Mouse (Mus musculus): ENCODE data around the gene Rdx.

Gene Rdx

DNA sequence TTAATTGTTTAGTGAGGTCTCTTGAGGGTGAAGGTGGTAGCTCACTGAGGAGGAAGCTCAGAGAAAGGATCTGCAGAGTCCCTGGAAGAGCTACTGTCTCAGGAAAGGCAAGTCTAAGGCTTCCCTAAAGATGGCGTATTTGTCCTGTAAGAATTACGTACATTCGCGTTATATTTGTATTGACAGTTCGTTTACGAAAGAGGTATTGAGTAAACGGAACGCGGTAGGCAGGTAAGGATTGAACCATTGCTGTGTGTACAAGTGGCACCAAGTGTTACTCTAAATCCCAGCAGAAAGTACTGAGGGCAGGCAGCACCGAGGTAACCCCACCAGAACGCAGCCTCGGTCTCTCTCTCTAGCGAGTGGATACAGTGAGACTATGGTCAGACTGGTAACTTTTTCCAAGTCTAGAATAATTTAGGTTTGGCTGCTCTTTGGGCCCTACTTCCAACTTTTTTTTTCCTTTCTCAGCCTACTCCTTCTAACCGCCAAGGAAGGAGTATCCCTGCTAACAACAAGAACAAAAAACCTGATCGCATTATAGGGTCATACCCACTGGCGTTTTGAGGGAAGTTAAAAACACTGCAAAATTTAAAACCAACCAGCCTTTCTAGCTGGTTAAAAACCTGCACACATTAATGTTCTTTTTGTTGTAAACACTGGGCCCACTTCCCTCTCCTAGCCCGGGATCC lies at the start of gene Rdx:
Gene Rdx, plus strand, starts transcription at position 45 of the 692 bp plus-strand sequence.
- DNase-seq = peak; percentile 52

GRCm38 (mm10) chr9:52003501-52003900 lies 43.5 kb upstream of the Rdx start:
- no peak for DNase-seq

DNA sequence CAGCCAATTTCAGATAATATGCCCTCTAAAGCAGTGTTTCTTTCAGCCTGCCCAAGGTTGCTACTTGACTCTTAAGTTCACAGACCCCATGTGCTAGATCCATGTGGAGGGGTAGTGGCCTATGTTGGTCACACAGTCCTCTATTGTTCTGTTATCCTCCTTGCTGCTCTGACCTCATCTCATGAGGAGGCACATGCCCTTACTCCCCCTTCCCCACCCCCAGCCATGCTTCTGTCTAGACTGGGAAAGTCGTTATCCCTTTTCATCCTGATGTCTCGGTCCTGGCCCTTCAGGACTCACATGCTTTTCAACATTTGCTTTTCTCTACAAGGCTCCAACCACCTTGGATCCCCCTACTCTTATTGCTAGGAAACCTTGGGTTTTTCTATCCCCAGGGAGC lies 39.6 kb upstream of the Rdx start:
- no peak for DNase-seq

GRCm38 (mm10) chr9:52008511-52008910 lies 38.5 kb upstream of the Rdx start:
- no peak for DNase-seq

DNA sequence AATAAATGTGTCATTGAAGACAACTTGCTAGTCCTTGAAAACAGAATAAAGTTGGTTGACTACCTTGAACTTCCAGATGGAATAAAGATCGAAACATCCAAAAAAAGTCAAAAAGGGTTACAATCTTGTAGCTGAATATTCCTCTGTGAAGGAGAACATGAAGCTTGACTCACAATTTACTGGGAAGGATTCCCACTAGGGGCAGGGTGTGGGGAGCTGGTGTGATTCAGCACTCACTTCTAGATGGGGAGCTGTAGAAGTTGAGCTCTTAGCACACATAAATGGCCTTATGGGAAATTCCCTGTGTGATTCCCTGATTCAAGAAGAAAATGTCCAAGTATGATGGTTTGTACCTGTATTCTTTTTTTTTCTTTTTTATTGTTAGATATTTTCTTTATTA lies 34.7 kb upstream of the Rdx start:
- DNase-seq = no peak

DNA sequence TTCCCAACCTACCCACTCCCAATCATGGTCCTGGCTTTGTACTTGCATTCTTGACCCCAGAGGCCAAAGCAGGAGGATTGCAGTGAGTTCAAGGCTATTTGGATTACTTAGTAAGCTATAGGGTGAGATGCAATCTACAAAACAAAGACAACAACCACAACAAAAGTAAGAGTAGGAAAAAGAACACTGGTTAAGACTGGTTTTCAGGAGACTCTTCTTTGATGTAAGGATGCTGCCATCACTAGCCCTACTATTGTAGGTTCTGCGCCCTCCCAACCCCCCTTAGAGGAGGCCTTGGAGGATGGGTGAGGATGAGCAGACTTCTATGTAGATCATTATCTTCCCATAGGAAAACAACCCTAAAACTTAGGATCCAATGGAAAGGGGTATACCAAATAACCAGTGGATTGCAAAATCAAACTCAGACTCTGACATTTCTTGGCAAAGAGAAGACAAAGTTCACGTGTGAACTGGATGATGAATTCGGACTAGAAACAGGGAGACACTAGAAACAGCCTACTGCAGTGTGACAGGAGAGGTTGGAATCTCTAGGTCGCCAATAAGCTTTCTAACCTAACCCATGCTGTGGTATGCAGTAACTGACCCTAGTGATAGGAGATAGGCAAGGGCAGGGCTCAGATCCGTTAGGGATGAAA lies 34.1 kb upstream of the Rdx start:
- no peak for DNase-seq

DNA sequence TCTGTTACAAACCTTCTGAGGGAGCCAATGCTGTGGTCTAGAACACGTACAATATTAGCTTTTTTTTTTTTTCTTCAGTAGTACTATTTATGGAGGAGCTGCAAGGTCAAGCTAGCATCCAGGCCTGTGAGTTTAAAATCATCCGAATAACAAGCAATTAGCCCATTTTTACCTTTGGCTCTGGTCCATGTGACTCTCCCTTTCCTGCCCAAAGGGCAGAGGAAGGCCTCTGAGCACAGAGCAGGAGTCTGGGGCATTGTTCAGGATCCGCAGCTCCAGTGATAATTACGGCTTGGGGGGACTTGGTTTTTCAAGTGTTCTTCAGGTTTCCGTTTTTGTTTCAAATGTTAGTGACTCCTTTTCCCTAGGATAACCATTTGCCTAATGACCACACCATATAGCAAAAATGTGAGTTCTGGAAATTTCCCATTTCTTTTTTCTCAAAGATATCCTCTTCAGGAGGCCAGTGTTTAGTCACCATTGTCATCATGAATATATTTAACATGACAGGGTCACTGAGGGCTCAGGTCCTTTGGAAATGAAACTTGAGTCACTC lies 33.0 kb upstream of the Rdx start:
- DNase-seq = no peak

- no peak for DNase-seq
These were observed 29.9 kb upstream of the Rdx start for GRCm38 (mm10) chr9:52017091-52017490.

DNA sequence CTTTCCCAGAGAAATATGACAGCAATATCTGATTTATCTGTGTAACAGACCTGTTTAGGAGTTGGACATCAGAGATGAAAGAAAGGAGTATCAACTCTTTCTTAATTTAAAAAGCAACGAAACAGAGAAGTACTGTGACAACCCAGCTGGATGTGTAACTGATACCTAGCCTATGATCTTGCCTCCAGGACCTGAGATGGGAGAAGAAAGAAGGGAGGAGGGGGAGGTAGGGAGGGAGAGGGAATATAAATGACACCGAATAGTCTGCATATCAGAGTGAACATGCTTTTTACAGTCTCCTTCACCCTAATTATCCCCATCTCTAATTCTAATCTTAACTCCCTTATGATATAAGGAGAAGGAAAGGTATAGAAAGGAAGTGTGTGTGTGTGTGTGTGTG lies 29.1 kb upstream of the Rdx start:
- DNase-seq = no peak

DNA sequence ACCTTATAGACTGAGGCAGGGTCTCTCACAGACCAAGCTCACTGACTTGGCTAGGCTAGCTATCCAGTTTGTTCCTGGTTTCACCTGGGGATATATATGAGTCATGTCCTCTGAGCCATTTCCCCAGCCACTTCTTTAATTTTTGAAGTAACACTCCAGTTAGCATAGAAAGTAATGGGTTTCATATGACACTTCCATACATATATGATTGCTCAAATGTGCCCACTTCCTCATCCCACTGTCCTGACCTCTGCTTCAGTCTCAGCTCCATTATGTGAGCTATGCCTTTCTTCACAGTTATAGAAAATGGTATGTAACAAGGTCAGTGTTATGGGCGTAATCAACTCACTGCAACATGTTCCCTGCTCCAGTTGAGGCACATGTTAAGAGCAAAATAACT lies 28.5 kb upstream of the Rdx start:
- no peak for DNase-seq

DNA sequence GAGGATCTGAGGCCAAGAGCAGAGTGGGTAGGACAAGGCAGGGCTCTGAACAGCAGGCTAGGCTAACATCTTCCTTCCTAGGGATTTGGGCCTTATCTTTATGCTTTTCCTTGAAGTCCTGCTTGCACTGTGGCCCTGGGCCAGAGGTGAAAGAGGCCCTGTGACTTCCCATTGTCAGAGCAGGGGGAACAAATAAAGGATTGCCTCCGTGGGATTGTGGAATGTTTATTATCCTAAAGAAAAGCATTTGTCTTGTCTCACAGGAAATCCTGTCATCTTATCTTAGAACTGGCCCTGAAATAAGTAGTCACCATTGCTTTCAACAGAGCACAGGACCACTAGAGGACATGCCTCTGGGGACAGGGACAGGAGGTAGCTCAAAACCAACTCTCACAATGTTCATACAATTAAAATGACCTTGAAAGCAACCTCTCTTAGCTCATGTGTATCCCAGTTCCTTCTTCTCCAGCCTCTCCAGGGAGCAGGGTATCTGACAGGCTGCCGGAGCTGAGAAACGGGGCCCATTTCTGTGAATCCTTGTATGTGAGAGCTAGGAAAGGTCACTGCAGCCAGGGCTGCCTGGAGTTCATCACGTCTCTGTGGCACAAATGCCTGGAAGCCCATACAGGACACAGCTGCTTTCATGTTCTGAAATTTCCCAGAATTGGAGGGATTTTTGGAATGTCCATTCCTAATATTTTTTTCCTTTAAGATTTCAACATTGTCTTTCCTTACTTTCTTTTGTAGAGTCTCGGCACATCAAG lies 19.5 kb upstream of the Rdx start:
- DNase-seq = peak; percentile 30

DNA sequence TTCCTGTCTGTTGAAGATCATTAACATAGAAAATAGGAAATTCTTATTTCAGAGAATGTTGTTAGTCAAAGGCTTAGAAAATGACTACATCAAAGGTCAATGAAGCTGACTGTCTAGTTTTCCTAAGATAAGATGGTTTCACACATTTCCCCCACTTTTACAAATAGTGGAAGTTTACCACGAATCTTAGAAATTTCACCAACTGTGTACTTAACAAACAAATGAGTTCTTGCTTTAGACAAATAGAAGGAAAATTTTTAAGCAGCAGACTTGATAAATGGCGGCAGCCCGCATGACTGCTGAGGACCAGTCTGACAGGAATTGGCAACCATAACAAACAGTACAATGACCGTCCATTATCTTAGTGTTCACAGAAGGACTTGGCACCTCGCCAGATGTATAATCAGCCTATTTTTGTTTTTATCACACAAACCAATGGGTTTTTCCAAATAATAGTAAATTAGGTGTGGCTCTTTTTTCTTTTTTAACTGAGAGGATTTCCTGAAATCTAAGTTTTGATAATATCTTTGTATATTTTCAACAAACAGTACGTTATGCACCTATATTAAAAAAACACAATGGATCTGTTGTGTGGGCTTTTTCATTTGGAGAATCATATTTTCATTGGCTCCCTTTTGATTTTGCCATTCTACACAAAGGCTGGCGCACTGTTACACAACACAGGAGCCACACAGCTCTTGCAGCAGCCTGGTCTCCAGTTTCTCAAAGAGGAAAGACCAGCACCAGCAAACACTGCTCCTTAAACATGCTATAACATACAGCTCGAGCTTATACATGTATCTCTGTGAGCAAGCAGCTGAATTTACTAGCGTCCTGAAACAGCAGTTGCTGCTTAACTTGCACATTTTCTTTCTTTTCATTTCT lies 18.2 kb upstream of the Rdx start:
- DNase-seq = peak; percentile 38

GRCm38 (mm10) chr9:52031501-52031900 lies 15.5 kb upstream of the Rdx start:
- no peak for DNase-seq

- no peak for DNase-seq
These were observed 9.5 kb upstream of the Rdx start for GRCm38 (mm10) chr9:52037493-52037892.

- DNase-seq = no peak
These were observed 5.3 kb upstream of the Rdx start for GRCm38 (mm10) chr9:52041657-52042056.

DNA sequence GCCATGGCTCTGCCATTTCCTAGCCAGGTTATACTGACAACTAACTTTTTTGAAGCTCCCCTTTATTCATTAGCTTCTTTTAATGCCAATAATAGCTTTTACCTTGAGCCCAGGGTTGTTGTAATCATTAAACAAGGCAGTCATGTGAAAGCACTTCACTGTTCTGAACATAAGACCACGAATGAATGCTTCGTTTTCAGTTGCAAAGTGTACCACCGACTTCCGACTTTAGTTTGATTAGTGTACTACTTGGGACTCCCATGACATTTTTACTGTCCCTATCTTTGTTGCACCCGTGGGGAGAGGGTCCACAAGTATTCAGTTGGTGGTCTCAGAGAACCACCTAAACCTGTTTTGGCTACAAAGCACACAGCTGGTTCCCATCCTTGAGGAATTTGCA lies 287 bp upstream of the Rdx start:
- no peak for DNase-seq

DNA sequence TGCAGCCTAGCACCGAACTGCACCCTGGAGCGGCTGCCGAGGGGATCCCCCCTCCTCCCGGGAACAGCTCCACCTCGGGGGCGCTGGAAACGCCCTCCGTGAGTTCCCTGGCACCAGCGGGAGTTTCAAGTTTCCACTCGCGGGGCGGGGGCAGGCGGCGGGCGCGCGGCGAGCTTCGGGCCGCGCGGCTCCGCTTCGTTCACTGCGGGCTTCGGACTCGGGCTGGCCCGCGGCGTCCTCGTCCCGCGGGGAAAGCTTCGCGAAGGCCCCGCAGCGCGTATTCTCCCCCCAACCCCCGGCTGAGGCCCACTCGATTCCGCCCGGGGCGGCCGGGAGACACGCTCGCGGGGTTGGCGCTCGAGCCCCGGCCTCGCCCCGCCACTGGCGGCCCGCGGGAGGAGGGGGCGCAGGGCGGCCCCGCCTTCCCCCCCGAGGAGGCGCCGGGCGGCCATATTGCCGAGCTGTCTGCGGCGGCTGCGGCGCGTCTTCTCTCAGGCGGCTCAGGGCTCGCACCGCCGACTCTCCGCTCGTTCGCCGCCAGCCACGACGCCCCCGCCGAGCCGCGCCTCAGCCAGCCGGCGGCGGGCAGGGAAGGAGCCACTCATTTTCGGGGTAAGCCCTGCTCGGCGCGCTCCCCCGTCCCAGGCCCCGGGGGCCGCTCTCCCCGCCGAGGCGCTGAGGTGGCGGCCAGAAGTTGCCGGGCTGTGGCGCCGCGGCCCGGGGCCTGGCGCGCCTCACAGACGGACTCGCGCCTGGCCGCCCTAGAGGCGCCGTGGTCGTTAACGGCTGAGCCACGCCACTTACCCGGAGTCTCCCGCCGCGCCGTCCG lies 1.1 kb downstream of the Rdx start:
- peak; percentile 92 for DNase-seq

DNA sequence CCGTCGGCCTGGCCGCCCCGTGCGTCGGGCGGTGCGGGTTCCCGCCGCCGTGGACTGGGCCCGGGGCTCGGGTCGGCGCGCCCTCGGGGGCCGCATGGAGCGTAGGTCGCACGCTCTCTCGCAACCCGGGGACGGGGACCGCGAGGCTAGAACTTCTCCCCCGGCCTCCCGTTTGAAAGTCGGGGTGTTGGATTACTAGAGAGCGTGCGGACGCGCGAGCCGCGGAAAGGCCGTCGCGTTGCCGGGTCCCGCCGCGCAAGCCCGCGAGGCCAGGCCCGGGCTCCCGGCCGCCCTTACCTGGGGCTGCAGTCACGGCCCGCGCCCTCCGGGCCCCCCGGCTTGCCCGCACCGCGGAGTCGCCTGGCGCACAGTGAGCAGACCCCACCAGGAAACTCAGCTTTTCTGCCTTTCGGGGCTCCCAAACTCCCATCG lies 1.7 kb downstream of the Rdx start:
- peak; percentile 71 for DNase-seq

GRCm38 (mm10) chr9:52049605-52050004 lies 2.6 kb downstream of the Rdx start:
- DNase-seq = no peak

DNA sequence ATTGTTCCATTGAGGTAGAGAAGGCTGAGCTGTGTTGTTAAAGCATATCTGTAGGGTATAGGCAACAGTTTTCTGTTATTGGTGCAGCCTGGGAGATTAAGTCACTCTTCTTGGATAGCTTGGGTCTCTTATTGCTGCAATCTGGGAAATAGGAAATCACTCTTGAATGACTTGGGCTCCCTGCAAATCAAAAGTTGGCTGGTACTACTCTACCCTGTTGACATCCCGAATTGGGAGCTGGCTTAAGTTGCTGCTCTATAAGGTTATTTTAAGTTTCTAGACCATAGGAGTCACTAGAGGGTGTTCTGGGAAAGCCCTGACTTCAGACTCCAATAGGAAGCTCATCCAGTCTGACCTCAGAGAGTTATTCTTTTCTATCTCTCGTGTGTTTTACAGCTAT lies 3.4 kb downstream of the Rdx start:
- DNase-seq = no peak

- no peak for DNase-seq
These were observed 5.2 kb downstream of the Rdx start for GRCm38 (mm10) chr9:52052221-52052620.

DNA sequence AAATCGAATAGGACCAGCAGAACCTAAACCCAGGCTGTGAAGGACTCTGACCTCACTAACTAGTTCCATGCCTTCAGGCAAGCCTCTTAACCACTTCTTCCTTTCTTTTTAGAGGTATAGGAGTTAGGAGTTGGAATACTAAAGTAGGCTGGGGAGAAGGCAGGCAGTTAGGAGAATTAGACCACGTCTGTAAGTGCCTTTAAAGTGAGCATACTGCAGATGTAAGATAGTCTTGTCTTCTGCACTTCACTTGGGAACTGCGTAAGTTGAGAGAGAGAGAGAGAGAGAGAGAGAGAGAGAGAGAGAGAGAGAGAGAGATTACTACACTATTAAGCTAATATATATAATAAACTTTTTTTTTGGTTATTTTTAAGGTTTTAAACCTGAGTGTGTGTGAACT lies 8.3 kb downstream of the Rdx start:
- DNase-seq = no peak
